Mouse (Mus musculus) myocyte (in vitro differentiated cells): ENCODE results near the gene Olfr629. TPM values are rescaled to one million over a fixed set of nuclear protein-coding genes. Genes with fewer than 3 reads are reported as not detected.
"Not testable (repeated sequence)": the region's sequence is repeated elsewhere in the genome, so short reads cannot be mapped to it uniquely, and the experiment has no call there.

Source experiments
- H3K27me3 ChIP-seq: one replicate; pipeline ENCODE4 v1.6.1; 2011; ENCODE audit not compliant: control insufficient read depth, insufficient read depth, insufficient read length
- H3K36me3 ChIP-seq: one replicate; pipeline ENCODE4 v1.6.1; 2011; ENCODE audit not compliant: control insufficient read depth, insufficient read depth
- H3K4me2 ChIP-seq: one replicate; pipeline ENCODE4 v1.6.1; 2011; ENCODE audit warnings: low read depth, control low read depth
- H3K4me3 ChIP-seq: one replicate; pipeline ENCODE4 v1.5.1; 2011; ENCODE audit warnings: mild to moderate bottlenecking, control low read depth, moderate library complexity
- H3K79me2 ChIP-seq: one replicate; pipeline ENCODE4 v1.6.1; 2011; ENCODE audit not compliant: control insufficient read depth, insufficient read depth
- H3ac ChIP-seq: one replicate; pipeline ENCODE4 v1.6.1; 2011; ENCODE audit not compliant: control insufficient read depth, insufficient read length
- CEBPB ChIP-seq: IDR thresholded peaks from 2 replicates; pipeline ENCODE4 v1.6.1; 2011; ENCODE audit warnings: mild to moderate bottlenecking, moderate library complexity; ENCODE audit not compliant: poor library complexity, insufficient read depth, severe bottlenecking
- E2F4 ChIP-seq: IDR thresholded peaks from one replicate; pipeline ENCODE4 v1.6.1; 2011; ENCODE audit warnings: mild to moderate bottlenecking, control low read depth, moderate library complexity; ENCODE audit not compliant: insufficient read depth
- MAX ChIP-seq: IDR thresholded peaks from one replicate; pipeline ENCODE4 v1.6.1; 2011; ENCODE audit warnings: low read depth, mild to moderate bottlenecking, control low read depth
- MYOD1 ChIP-seq, 3 experiments: IDR thresholded peaks; one replicate each; pipeline ENCODE4 v1.6.1; 2011; ENCODE audit warnings: control low read depth in 2 of 3, low read depth in 2 of 3, mild to moderate bottlenecking in 2 of 3, moderate library complexity in 1 of 3; ENCODE audit not compliant: insufficient read length in 2 of 3, control insufficient read depth in 1 of 3
- MYOG ChIP-seq, 3 experiments: IDR thresholded peaks; one replicate each; pipeline ENCODE4 v1.6.1; 2011; ENCODE audit warnings: control low read depth in 2 of 3, low read depth in 2 of 3, mild to moderate bottlenecking in 2 of 3; ENCODE audit not compliant: insufficient read length in 2 of 3, control insufficient read depth in 1 of 3, insufficient read depth in 1 of 3
- POLR2A ChIP-seq: IDR thresholded peaks from one replicate; pipeline ENCODE4 v1.6.1; 2011; ENCODE audit warnings: low read depth, mild to moderate bottlenecking, control low read depth, moderate library complexity; ENCODE audit not compliant: insufficient read length
- POLR2AphosphoS2 ChIP-seq: IDR thresholded peaks from one replicate; pipeline ENCODE4 v1.6.1; 2011; ENCODE audit warnings: low read depth, control low read depth; ENCODE audit not compliant: insufficient read length
- REST ChIP-seq: IDR thresholded peaks from one replicate; pipeline ENCODE4 v1.6.1; 2011; ENCODE audit warnings: mild to moderate bottlenecking, control low read depth, moderate library complexity; ENCODE audit not compliant: insufficient read depth, insufficient read length
- SRF ChIP-seq: IDR thresholded peaks from one replicate; pipeline ENCODE4 v1.6.1; 2011; ENCODE audit warnings: low read depth; ENCODE audit not compliant: control insufficient read depth, insufficient read length
- TCF12 ChIP-seq: IDR thresholded peaks from one replicate; pipeline ENCODE4 v1.6.1; 2011; ENCODE audit warnings: mild to moderate bottlenecking, control low read depth; ENCODE audit not compliant: poor library complexity, insufficient read depth, severe bottlenecking
- TCF3 ChIP-seq: IDR thresholded peaks from one replicate; pipeline ENCODE4 v1.6.1; 2011; ENCODE audit warnings: low read depth, control low read depth; ENCODE audit not compliant: insufficient read length
- USF1 ChIP-seq: IDR thresholded peaks from one replicate; pipeline ENCODE4 v1.6.1; 2011; ENCODE audit warnings: low read depth, mild to moderate bottlenecking, control low read depth, moderate library complexity
- polyA plus RNA-seq: library from polyadenylated mRNA; unstranded; fragments of >200 nt; fragmentation: generic; extraction: Trizol; gene quantifications from one replicate; pipeline ENCODE4 v1.2.1, GENCODE M21; 2012; ENCODE audit warnings: missing spikeins

Gene Olfr629
- polyA plus RNA-seq, 1 experiment: not detected

- H3K27me3 ChIP-seq: no peaks in the 10 kb centered on the region
- TF ChIP-seq MYOG (IDR thresholded peaks at IDR 0.05; ENCODE audit: control insufficient read depth in 1 of 3, insufficient read depth in 1 of 3, insufficient read length in 2 of 3, low read depth in 2 of 3) (no peak), REST (no peak), CEBPB (no peak), POLR2AphosphoS2 (no peak), USF1 (no peak), MAX (no peak), SRF (no peak), MYOD1 (IDR thresholded peaks at IDR 0.05; ENCODE audit: control insufficient read depth in 1 of 3, insufficient read length in 2 of 3, low read depth in 2 of 3) (no peak), E2F4 (no peak), POLR2A (no peak), TCF3 (no peak), TCF12 (no peak)
These were observed 26.8 kb upstream of the Olfr629 start, which contains the start of gene Olfr69 for GRCm38 (mm10) chr7:103771494-103771893. TSS of gene Olfr69 (minus strand) at chr7:103771594.

GRCm38 (mm10) chr7:103767687-103768086 is 22.9 kb upstream of the Olfr629 start:
- H3K4me2 ChIP-seq, H3K36me3 ChIP-seq, H3K27me3 ChIP-seq, H3K4me3 ChIP-seq, H3K79me2 ChIP-seq, H3ac ChIP-seq: not testable (repeated sequence)

More at GRCm38 (mm10) chr7:103771494-103771893, 26.8 kb upstream of the Olfr629 start, which contains the start of gene Olfr69:
- Histone ChIP-seq H3K36me3 (no peaks in the 10 kb centered on the region), H3ac (no peak within 1 kb of the TSS), H3K4me3 (no peak within 1 kb of the TSS), H3K4me2 (no peak within 1 kb of the TSS), H3K79me2 (no peaks in the 10 kb centered on the region)

- not testable (repeated sequence) for H3ac ChIP-seq, H3K79me2 ChIP-seq, H3K4me2 ChIP-seq, H3K27me3 ChIP-seq, H3K36me3 ChIP-seq, H3K4me3 ChIP-seq
These were observed 17.5 kb upstream of the Olfr629 start for GRCm38 (mm10) chr7:103762212-103762611.

- TF ChIP-seq POLR2AphosphoS2: no peak
- no peak for TF ChIP-seq TCF3
- no peak for TF ChIP-seq SRF
- no peak for TF ChIP-seq E2F4
- TF ChIP-seq CEBPB: no peak
- TF ChIP-seq MYOG (IDR thresholded peaks at IDR 0.05; ENCODE audit: control insufficient read depth in 1 of 3, insufficient read depth in 1 of 3, insufficient read length in 2 of 3, low read depth in 2 of 3): no peak
- TF ChIP-seq POLR2A: no peak
- TF ChIP-seq MYOD1 (IDR thresholded peaks at IDR 0.05; ENCODE audit: control insufficient read depth in 1 of 3, insufficient read length in 2 of 3, low read depth in 2 of 3): no peak
- TF ChIP-seq TCF12: no peak
- TF ChIP-seq USF1: no peak
- no peak for TF ChIP-seq MAX
- TF ChIP-seq REST: no peak
- Histone ChIP-seq H3K27me3 (no peaks in the 10 kb centered on the region), H3K36me3 (no peaks in the 10 kb centered on the region), H3ac (no peak within 1 kb of the TSS), H3K79me2 (no peaks in the 10 kb centered on the region), H3K4me3 (no peak within 1 kb of the TSS), H3K4me2 (no peak within 1 kb of the TSS)
These were observed 12.5 kb upstream of the Olfr629 start, which contains the start of gene Olfr630 for GRCm38 (mm10) chr7:103757233-103757632. TSS of gene Olfr630 (minus strand) at chr7:103757333.

- Histone ChIP-seq H3K36me3 (no peaks in the 10 kb centered on the region), H3K4me2 (no peak within 1 kb of the TSS), H3K27me3 (no peaks in the 10 kb centered on the region), H3K79me2 (no peaks in the 10 kb centered on the region), H3K4me3 (no peak within 1 kb of the TSS), H3ac (no peak within 1 kb of the TSS)
- no peak for TF ChIP-seq CEBPB
- TF ChIP-seq POLR2A: no peak
- TF ChIP-seq REST: no peak
- no peak for TF ChIP-seq SRF
- no peak for TF ChIP-seq TCF12
- TF ChIP-seq TCF3: no peak
- no peak for TF ChIP-seq USF1
- TF ChIP-seq MYOG (IDR thresholded peaks at IDR 0.05; ENCODE audit: control insufficient read depth in 1 of 3, insufficient read depth in 1 of 3, insufficient read length in 2 of 3, low read depth in 2 of 3): no peak
- TF ChIP-seq MYOD1 (IDR thresholded peaks at IDR 0.05; ENCODE audit: control insufficient read depth in 1 of 3, insufficient read length in 2 of 3, low read depth in 2 of 3): no peak
- TF ChIP-seq MAX: no peak
- no peak for TF ChIP-seq POLR2AphosphoS2
- TF ChIP-seq E2F4: no peak
These were observed 14.7 kb downstream of the Olfr629 start, which contains the start of gene Olfr628 for GRCm38 (mm10) chr7:103730074-103730473. TSS of gene Olfr628 (plus strand) at chr7:103730374.

- H3K79me2 ChIP-seq, H3ac ChIP-seq, H3K4me3 ChIP-seq, H3K36me3 ChIP-seq, H3K27me3 ChIP-seq, H3K4me2 ChIP-seq: not testable (repeated sequence)
These were observed 28.3 kb downstream of the Olfr629 start for GRCm38 (mm10) chr7:103716398-103716797.
